Mouse (Mus musculus): ENCODE data around the gene Dvl3.

- TF ChIP-seq CTCF (IDR thresholded peaks at IDR 0.05; ENCODE audit: low read depth) (no peak), EP300 (IDR thresholded peaks at IDR 0.05; ENCODE audit: low read depth) (no peak)
Observed at GRCm38 (mm10) chr16:20511277-20511847, 5.4 kb upstream of the Dvl3 start.
